Mouse (Mus musculus) CH12.LX (cell line): Measurements from ENCODE around the gene Igf1. TPM values are rescaled to one million over a fixed set of nuclear protein-coding genes. Genes with fewer than 3 reads are reported as not detected.

Experiments
- DNase-seq: peaks from one replicate; pipeline ENCODE4 v3.0.0-alpha.2; 2013; ENCODE audit errors: extremely low read depth
- H3K27ac ChIP-seq: 2 replicates; pipeline ENCODE4 v1.5.1; 2012; ENCODE audit warnings: low read depth, mild to moderate bottlenecking, control low read depth, moderate library complexity; ENCODE audit not compliant: insufficient read depth
- H3K27me3 ChIP-seq: replicated peaks from 2 replicates; pipeline ENCODE3; 2012; ENCODE audit warnings: inconsistent platforms
- H3K36me3 ChIP-seq, 2 experiments: replicated peaks in 1 of 2; 2 replicates each; pipeline versions ENCODE3 to v1.6.1; 2012; ENCODE audit warnings: inconsistent platforms in 1 of 2, low read length in 1 of 2, mild to moderate bottlenecking in 1 of 2, mixed read lengths in 1 of 2, moderate library complexity in 1 of 2; ENCODE audit not compliant: control insufficient read depth in 1 of 2, insufficient read depth in 1 of 2
- H3K4me1 ChIP-seq, 2 experiments: 2 replicates each; pipeline ENCODE4 v1.6.1; 2012; ENCODE audit warnings: inconsistent platforms in 1 of 2, moderate library complexity in 1 of 2; ENCODE audit not compliant: insufficient read depth in 2 of 2, control insufficient read depth in 1 of 2
- H3K4me2 ChIP-seq: 2 replicates; pipeline ENCODE4 v1.6.1; 2012; ENCODE audit warnings: low read depth, mild to moderate bottlenecking, control low read depth; ENCODE audit not compliant: poor library complexity, insufficient read depth, severe bottlenecking
- H3K4me3 ChIP-seq, 3 experiments: fragments of 150-350 bp in 1 of 3; sonication (generic) in 1 of 3; replicated peaks in 1 of 3; 2 replicates each; pipeline versions ENCODE3 to v1.5.1; 2011 to 2012; ENCODE audit warnings: low read depth in 2 of 3, low read length in 2 of 3, mild to moderate bottlenecking in 2 of 3, moderate library complexity in 2 of 3, control low read depth in 1 of 3, improper control_type of control experiment in 1 of 3, inconsistent platforms in 1 of 3, mixed read lengths in 1 of 3; ENCODE audit not compliant: poor library complexity in 1 of 3
- H3K79me2 ChIP-seq: replicated peaks from 2 replicates; pipeline ENCODE4 v1.6.1; 2012; ENCODE audit warnings: mild to moderate bottlenecking, moderate library complexity; ENCODE audit not compliant: control insufficient read depth, poor library complexity, insufficient read depth, severe bottlenecking; ENCODE audit errors: extremely low read depth
- H3K9ac ChIP-seq: 2 replicates; pipeline ENCODE4 v1.6.1; 2012; ENCODE audit warnings: low read depth, mild to moderate bottlenecking, control low read depth, moderate library complexity; ENCODE audit not compliant: insufficient read depth
- H3K9me3 ChIP-seq: replicated peaks from 2 replicates; pipeline ENCODE3; 2012; ENCODE audit warnings: low read length, inconsistent platforms, mixed read lengths
- BHLHE40 ChIP-seq: IDR thresholded peaks from 2 replicates; pipeline ENCODE4 v1.6.1; 2011; ENCODE audit warnings: mild to moderate bottlenecking, low read depth, low read length, improper control_type of control experiment
- CHD1 ChIP-seq: IDR thresholded peaks from 2 replicates; pipeline ENCODE4 v1.6.1; 2012; ENCODE audit warnings: low read depth, low read length, improper control_type of control experiment, inconsistent platforms
- CHD2 ChIP-seq: IDR thresholded peaks from 2 replicates; pipeline ENCODE4 v1.6.1; 2011; ENCODE audit warnings: low read length, improper control_type of control experiment
- CTCF ChIP-seq, 2 experiments: IDR thresholded peaks in 1 of 2; conservative IDR thresholded peaks in 1 of 2; 2 replicates each; pipeline ENCODE4 v1.5.1; 2011 to 2012; ENCODE audit warnings: low read depth in 2 of 2, low read length in 2 of 2, improper control_type of control experiment in 1 of 2, inconsistent platforms in 1 of 2, mild to moderate bottlenecking in 1 of 2, moderate library complexity in 1 of 2
- ELF1 ChIP-seq: IDR thresholded peaks from 2 replicates; pipeline ENCODE4 v1.6.1; 2014; ENCODE audit warnings: low read depth, mild to moderate bottlenecking, inconsistent platforms, low read length, improper control_type of control experiment
- ETS1 ChIP-seq: conservative IDR thresholded peaks from 2 replicates; pipeline ENCODE4 v1.6.1; 2012; ENCODE audit warnings: low read depth, mild to moderate bottlenecking, inconsistent platforms, low read length, improper control_type of control experiment, moderate library complexity
- GABPA ChIP-seq: IDR thresholded peaks from 2 replicates; pipeline ENCODE4 v1.6.1; 2012; ENCODE audit warnings: low read depth, low read length, improper control_type of control experiment, inconsistent platforms; ENCODE audit not compliant: insufficient replicate concordance
- JUN ChIP-seq: IDR thresholded peaks from 2 replicates; pipeline ENCODE4 v1.6.1; 2011; ENCODE audit warnings: low read depth, mild to moderate bottlenecking, low read length, improper control_type of control experiment, moderate library complexity; ENCODE audit not compliant: insufficient read depth
- JUND ChIP-seq: conservative IDR thresholded peaks from 2 replicates; pipeline ENCODE4 v1.6.1; 2011; ENCODE audit warnings: low read depth, low read length, improper control_type of control experiment
- KAT2A ChIP-seq: IDR thresholded peaks from 2 replicates; pipeline ENCODE4 v1.6.1; 2012; ENCODE audit warnings: low read length, improper control_type of control experiment, inconsistent platforms; ENCODE audit not compliant: insufficient replicate concordance
- MAX ChIP-seq: IDR thresholded peaks from 2 replicates; pipeline ENCODE4 v1.6.1; 2011; ENCODE audit warnings: low read length, improper control_type of control experiment
- NRF1 ChIP-seq: IDR thresholded peaks from 2 replicates; pipeline ENCODE4 v1.6.1; 2014; ENCODE audit warnings: low read depth, mild to moderate bottlenecking, inconsistent platforms, low read length, improper control_type of control experiment, moderate library complexity
- PAX5 ChIP-seq: IDR thresholded peaks from 2 replicates; pipeline ENCODE4 v1.6.1; 2012; ENCODE audit warnings: low read length, inconsistent platforms, mixed read lengths
- RAD21 ChIP-seq: IDR thresholded peaks from 2 replicates; pipeline ENCODE4 v1.6.1; 2011; ENCODE audit warnings: low read depth, mild to moderate bottlenecking, low read length, improper control_type of control experiment, moderate library complexity
- RCOR1 ChIP-seq: conservative IDR thresholded peaks from 2 replicates; pipeline ENCODE4 v1.6.1; 2012; ENCODE audit warnings: low read depth, mild to moderate bottlenecking, inconsistent platforms, low read length, improper control_type of control experiment
- SMC3 ChIP-seq: IDR thresholded peaks from 2 replicates; pipeline ENCODE4 v1.6.1; 2011; ENCODE audit warnings: low read depth, low read length, improper control_type of control experiment
- USF2 ChIP-seq: conservative IDR thresholded peaks from 2 replicates; pipeline ENCODE4 v1.6.1; 2011; ENCODE audit warnings: low read depth, low read length, improper control_type of control experiment
- ZC3H11A ChIP-seq: IDR thresholded peaks from 2 replicates; pipeline ENCODE4 v1.6.1; 2012; ENCODE audit warnings: low read depth, mild to moderate bottlenecking, inconsistent platforms, low read length, improper control_type of control experiment
- ZMIZ1 ChIP-seq: IDR thresholded peaks from 2 replicates; pipeline ENCODE4 v1.6.1; 2012; ENCODE audit warnings: low read depth, mild to moderate bottlenecking, inconsistent platforms, low read length, improper control_type of control experiment
- dilution Hi-C: fragments of 300-500 bp; cut with MboI; formaldehyde crosslinking; loops from 2 replicates; pipeline ENCODE4 v1.14.3; 2020; ENCODE audit warnings: low sequenced_read_pairs; ENCODE audit not compliant: extremely low pct_unique_long_range_greater_than_20kb, extremely low pct_ligation_motif_present
- in situ Hi-C: fragments of 300-500 bp; cut with MboI; formaldehyde crosslinking; loops from 3 replicates; pipeline ENCODE4 v1.14.3; 2019; ENCODE audit warnings: low sequenced_read_pairs, low pct_ligation_motif_present, low pct_unique_long_range_greater_than_20kb, mixed read lengths
- polyA plus RNA-seq: library from polyadenylated mRNA; unstranded; fragments of >175 nt; gene quantifications from 2 replicates; pipeline ENCODE4 v1.2.1, GENCODE M21; 2012; ENCODE audit warnings: low read depth; ENCODE audit not compliant: insufficient read length
- total RNA-seq, 2 experiments: library from RNA; depleted of rRNA; stranded (reverse); fragments of 300-350 nt in 1 of 2; fragments of >200 nt in 1 of 2; gene quantifications; 2 replicates each; pipeline ENCODE4 v1.2.3; 2012 to 2014

Igf1 gene
- total and polyA plus RNA-seq, 3 experiments = 0.23 TPM; not detected in 2

- no peak overlapping the region for H3K27ac ChIP-seq
- in situ Hi-C loops = no loop called here
- H3K4me2 ChIP-seq = no peak overlapping the region
- no peaks in the 10 kb centered on the region for H3K27me3 ChIP-seq
- no peak overlapping the region for H3K9ac ChIP-seq
- H3K9me3 ChIP-seq = no peaks in the 10 kb centered on the region
- no peak for DNase-seq
- no peaks in the 10 kb centered on the region for H3K36me3 ChIP-seq
- no peaks in the 10 kb centered on the region for H3K4me1 ChIP-seq
- H3K4me3 ChIP-seq = no peak overlapping the region
- dilution Hi-C loops = no loop called here
- TF ChIP-seq RCOR1 = no peak
- no peak for TF ChIP-seq BHLHE40
- no peak for TF ChIP-seq ETS1
- TF ChIP-seq JUN = no peak
- no peak for TF ChIP-seq USF2
- TF ChIP-seq PAX5 = no peak
- TF ChIP-seq JUND = no peak
- no peak for TF ChIP-seq KAT2A
- no peak for TF ChIP-seq ZMIZ1
- TF ChIP-seq CTCF (conservative IDR thresholded peaks at IDR 0.05 in 1 of 2, IDR thresholded peaks at IDR 0.05 in 1 of 2; ENCODE audit: low read depth in 2 of 2, low read length in 2 of 2) = no peak
- TF ChIP-seq NRF1 = no peak
- TF ChIP-seq MAX = no peak
- H3K79me2 ChIP-seq = no peaks in the 10 kb centered on the region
Measured at GRCm38 (mm10) chr10:87948192-87948591, 90.1 kb downstream of the Igf1 start.

- dilution Hi-C loops (no loop called here), in situ Hi-C loops (loop anchor here (25.0 kb wide), 1 partner anchor 284 kb away; no protein-coding TSS in a partner anchor)
- DNase-seq = peak; percentile 31
- H3K79me2 ChIP-seq = no peaks in the 10 kb centered on the region
- no peak overlapping the region for H3K4me3 ChIP-seq
- H3K9me3 ChIP-seq = no peaks in the 10 kb centered on the region
- no peak overlapping the region for H3K9ac ChIP-seq
- no peaks in the 10 kb centered on the region for H3K27me3 ChIP-seq
- H3K4me2 ChIP-seq = no peak overlapping the region
- peaks cover 0 to 4% of the 10 kb centered on the region in 2 experiments; a peak in 1 of 4 replicates for H3K4me1 ChIP-seq
- H3K36me3 ChIP-seq = no peaks in the 10 kb centered on the region
- H3K27ac ChIP-seq = no peak overlapping the region
- peak; percentile 81 for TF ChIP-seq SMC3
- peak in 1 of 2 experiments; percentile 67; a peak in 2 of 4 replicates for TF ChIP-seq CTCF (conservative IDR thresholded peaks at IDR 0.05 in 1 of 2, IDR thresholded peaks at IDR 0.05 in 1 of 2; ENCODE audit: low read depth in 2 of 2, low read length in 2 of 2)
- peak; percentile 70 for TF ChIP-seq RAD21
- TF ChIP-seq CHD2 = no peak
- peak; percentile 56; the same call in 1 of the 2 replicates for TF ChIP-seq ZC3H11A
- TF ChIP-seq GABPA = no peak
- no peak for TF ChIP-seq MAX
- no peak for TF ChIP-seq ELF1
- TF ChIP-seq CHD1 = no peak
- TF ChIP-seq, all 38 proteins: peak for 4
Measured at GRCm38 (mm10) chr10:87971536-87971935, 113.5 kb downstream of the Igf1 start.
